Mouse (Mus musculus) testis, adult 2 months (tissue): ENCODE measurements around the gene Gfod1. TPM values are rescaled to one million over a fixed set of nuclear protein-coding genes. Genes with fewer than 3 reads are reported as not detected.

Experiments used
- H3K27ac ChIP-seq: fragments of 200-500 bp; 2 replicates; pipeline ENCODE4 v1.5.1; 2012; ENCODE audit warnings: low read depth, low read length; ENCODE audit not compliant: control insufficient read depth, insufficient read depth
- H3K27me3 ChIP-seq: fragments of 200-500 bp; 2 replicates; pipeline ENCODE4 v1.6.1; 2012; ENCODE audit warnings: mild to moderate bottlenecking, low read length, moderate library complexity; ENCODE audit not compliant: control insufficient read depth, insufficient read depth
- H3K36me3 ChIP-seq: fragments of 200-500 bp; 2 replicates; pipeline ENCODE4 v1.6.1; 2012; ENCODE audit warnings: mild to moderate bottlenecking, low read length; ENCODE audit not compliant: control insufficient read depth, insufficient read depth
- H3K4me1 ChIP-seq: fragments of 200-500 bp; 2 replicates; pipeline ENCODE4 v1.6.1; 2012; ENCODE audit warnings: low read length; ENCODE audit not compliant: control insufficient read depth, insufficient read depth
- H3K4me3 ChIP-seq: fragments of 200-500 bp; 2 replicates; pipeline ENCODE4 v1.5.1; 2012; ENCODE audit warnings: low read depth, mild to moderate bottlenecking, low read length, moderate library complexity, mixed read lengths; ENCODE audit not compliant: control insufficient read depth
- CTCF ChIP-seq: fragments of 200-500 bp; IDR thresholded peaks from 2 replicates; pipeline ENCODE4 v1.5.1; 2012; ENCODE audit warnings: low read depth, mild to moderate bottlenecking, inconsistent platforms, low read length, moderate library complexity; ENCODE audit not compliant: control insufficient read depth, insufficient read depth, insufficient replicate concordance
- POLR2A ChIP-seq: fragments of 200-500 bp; IDR thresholded peaks from 2 replicates; pipeline ENCODE4 v1.6.1; 2012; ENCODE audit warnings: low read depth, mild to moderate bottlenecking, inconsistent platforms, low read length, moderate library complexity; ENCODE audit not compliant: control insufficient read depth
- polyA plus RNA-seq: library from polyadenylated mRNA; depleted of rRNA; stranded (reverse); fragments of >200 nt; gene quantifications from 2 replicates; pipeline ENCODE4 v1.2.3, GENCODE M21; 2012

Gfod1 gene
- polyA plus RNA-seq, 1 experiment: 0.17 TPM

DNA sequence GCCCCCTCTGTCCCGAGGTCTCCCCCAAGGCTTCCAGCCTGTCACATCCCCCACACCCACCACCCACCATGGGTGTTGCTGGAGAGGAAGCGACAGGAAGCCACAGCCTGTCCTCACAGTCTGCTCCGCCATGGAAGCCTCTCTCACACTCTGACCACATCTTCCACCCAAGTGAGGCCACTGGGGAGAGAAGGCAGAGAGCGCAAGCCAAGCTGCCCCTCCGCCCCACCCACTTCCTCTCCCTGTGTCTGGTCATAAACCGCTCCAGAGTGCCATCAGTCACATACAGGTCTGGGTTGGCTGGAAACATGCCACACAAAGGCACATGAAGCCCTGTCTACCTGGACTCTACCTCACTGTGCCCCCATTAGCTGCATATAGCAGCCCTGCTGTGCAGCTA lies 53.3 kb downstream of the Gfod1 start:
- Histone ChIP-seq H3K27me3 (no peaks in the 10 kb centered on the region), H3K4me3 (no peak overlapping the region), H3K27ac (no peak overlapping the region), H3K36me3 (no peaks in the 10 kb centered on the region), H3K4me1 (no peaks in the 10 kb centered on the region; the same call in 1 of the 2 replicates)
- TF ChIP-seq POLR2A (no peak), CTCF (no peak)

DNA sequence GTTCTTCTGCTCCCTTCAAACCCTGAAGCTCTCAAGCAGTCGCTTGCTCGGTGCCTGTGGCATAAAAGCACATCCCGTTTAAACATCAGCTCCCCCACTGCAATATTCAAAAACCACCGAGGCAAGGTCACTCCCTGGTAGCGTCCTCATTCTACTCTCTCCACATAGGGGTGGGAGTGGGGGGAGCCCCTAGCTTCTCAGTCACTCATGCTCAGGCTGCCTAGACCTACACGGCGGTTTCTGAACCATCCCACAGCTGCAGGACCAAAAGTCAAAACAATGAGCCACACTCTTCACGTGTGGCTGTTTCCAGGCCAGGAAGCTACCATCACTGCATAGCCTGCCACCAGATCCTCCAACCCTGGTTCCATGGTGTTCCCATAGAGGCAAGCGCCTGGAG lies 53.9 kb downstream of the Gfod1 start:
- H3K4me1 ChIP-seq: no peaks in the 10 kb centered on the region; the same call in 1 of the 2 replicates
- H3K4me3 ChIP-seq: no peak overlapping the region
- no peak overlapping the region for H3K27ac ChIP-seq
- H3K36me3 ChIP-seq: no peaks in the 10 kb centered on the region
- H3K27me3 ChIP-seq: no peaks in the 10 kb centered on the region
- TF ChIP-seq CTCF: no peak
- no peak for TF ChIP-seq POLR2A

DNA sequence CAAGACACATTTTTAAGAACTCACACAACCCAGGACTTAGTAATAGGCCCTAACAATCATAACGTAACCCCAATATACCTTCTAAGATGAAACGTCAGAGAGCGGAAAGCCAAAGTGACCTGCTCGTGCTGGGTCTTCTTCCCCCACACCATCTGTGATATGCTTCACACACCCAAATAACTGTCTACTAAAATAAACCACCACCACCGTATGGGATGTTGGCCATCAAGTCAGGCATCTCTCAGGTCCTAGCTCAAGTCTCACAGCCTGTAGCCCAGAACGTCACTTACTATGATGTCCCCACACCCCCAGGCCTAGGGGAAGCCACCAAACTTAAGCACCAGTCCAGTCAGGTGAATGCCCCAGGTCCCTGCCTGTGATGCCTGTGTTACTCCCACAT lies 55.6 kb downstream of the Gfod1 start:
- no peak overlapping the region for H3K4me3 ChIP-seq
- no peaks in the 10 kb centered on the region; the same call in 1 of the 2 replicates for H3K4me1 ChIP-seq
- no peak overlapping the region for H3K27ac ChIP-seq
- H3K27me3 ChIP-seq: no peaks in the 10 kb centered on the region
- no peaks in the 10 kb centered on the region for H3K36me3 ChIP-seq
- TF ChIP-seq CTCF (no peak), POLR2A (no peak)

DNA sequence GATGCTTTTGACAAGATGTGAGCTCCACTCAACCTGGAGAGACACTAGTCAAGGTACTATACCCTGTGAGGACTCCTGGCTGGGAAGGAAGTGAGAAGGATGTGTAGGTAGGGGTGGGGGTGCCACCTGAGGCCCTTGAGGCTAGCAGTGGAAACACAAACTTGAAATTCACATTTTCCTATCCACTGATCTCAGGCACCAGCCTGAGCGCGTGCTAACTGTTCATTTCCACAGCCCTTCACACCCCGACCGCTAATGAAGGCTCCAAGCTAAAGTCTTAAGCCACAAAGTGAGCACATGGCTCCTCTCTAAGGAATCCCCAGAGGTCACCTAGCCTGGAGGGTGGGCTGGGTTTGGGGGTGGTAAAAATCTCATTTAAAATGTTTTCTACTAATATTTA lies 57.1 kb downstream of the Gfod1 start:
- Histone ChIP-seq H3K27ac (no peak overlapping the region), H3K27me3 (no peaks in the 10 kb centered on the region), H3K36me3 (no peaks in the 10 kb centered on the region), H3K4me1 (no peaks in the 10 kb centered on the region), H3K4me3 (no peak overlapping the region)
- TF ChIP-seq POLR2A (no peak), CTCF (no peak)

DNA sequence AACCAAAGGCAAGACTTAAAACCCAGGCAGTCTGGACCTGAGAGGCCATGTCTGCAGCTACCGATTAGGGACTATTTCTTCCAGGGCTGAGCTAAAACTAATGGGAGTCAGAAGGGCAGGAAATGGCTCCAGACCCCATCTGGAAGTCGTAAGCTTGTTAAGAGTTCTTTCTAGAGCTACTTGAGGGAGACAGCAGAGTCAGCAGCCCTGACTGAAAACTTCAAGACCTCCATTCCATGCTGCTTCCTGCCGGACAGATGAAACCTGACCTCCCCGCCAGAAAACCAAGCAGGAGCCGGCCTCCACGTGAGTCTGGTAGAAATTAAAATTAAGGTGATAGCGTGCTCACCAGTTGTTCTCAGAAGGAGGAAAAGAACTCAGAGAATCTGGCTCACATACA lies 60.2 kb downstream of the Gfod1 start:
- no peaks in the 10 kb centered on the region for H3K36me3 ChIP-seq
- H3K27ac ChIP-seq: no peak overlapping the region
- no peak overlapping the region for H3K4me3 ChIP-seq
- no peak for TF ChIP-seq CTCF
- TF ChIP-seq POLR2A: no peak
- no peaks in the 10 kb centered on the region for H3K4me1 ChIP-seq
- H3K27me3 ChIP-seq: no peaks in the 10 kb centered on the region

DNA sequence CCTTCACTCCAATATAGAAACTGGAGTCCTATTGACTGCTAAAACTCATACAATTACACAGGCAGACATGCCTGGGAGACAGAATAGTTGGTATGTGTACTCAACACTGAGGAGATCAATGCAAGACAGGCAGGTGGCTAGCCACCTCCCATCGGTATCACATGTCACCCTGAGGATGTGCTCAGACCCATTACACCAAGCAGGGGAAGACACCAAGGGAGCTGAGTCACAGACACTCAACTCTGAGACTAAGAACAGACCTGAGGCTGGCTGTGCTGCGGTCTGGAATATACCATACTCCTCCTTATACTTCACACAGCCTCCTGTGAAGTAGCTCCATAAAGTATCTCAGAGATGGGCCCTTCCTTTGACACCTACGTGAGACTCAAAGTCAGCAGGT lies 60.7 kb downstream of the Gfod1 start:
- Histone ChIP-seq H3K27ac (no peak overlapping the region), H3K4me1 (no peaks in the 10 kb centered on the region), H3K4me3 (no peak overlapping the region), H3K27me3 (no peaks in the 10 kb centered on the region), H3K36me3 (no peaks in the 10 kb centered on the region)
- TF ChIP-seq CTCF: no peak
- no peak for TF ChIP-seq POLR2A

DNA sequence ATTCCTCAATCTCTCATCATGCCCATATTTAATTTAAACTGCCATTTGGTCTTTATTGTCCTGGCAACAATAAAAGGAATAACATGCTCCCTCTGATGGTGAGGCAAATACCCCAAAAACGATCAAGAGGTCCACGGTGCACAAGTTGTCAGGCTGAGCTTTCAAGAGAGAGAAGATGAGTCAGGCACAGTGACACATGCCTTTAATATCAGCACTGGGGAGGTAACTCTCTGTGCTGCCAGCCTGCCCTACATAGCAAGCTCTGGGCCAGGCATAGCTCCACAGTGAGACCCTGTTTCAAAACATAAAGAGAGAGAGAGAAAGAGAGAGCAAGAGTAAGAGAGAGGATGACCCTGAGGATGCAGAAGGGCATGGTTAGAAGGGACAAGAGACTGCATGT lies 62.2 kb downstream of the Gfod1 start:
- Histone ChIP-seq H3K36me3 (no peaks in the 10 kb centered on the region), H3K27ac (no peak overlapping the region), H3K27me3 (no peaks in the 10 kb centered on the region), H3K4me3 (no peak overlapping the region), H3K4me1 (no peaks in the 10 kb centered on the region)
- TF ChIP-seq CTCF (no peak), POLR2A (no peak)

DNA sequence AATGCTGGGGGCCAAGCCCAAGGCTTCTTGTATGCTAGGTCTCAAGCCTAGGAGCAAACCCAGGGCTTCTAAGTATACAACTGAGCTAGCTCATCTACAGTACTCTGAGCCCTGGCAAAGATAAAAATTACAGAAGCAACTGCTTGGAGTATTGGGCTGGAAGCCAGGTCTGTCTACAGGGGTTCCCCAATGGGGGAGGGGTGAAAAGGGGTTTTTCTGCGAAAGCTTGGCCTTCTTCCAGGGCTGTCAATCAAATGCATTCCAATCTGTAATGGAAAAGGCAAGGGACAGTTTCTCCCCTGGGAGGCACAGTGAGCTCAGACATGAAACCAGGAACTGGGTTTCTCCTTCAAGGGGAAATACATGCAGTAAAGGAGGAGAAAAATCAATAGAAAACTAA lies 62.9 kb downstream of the Gfod1 start:
- Histone ChIP-seq H3K27me3 (no peaks in the 10 kb centered on the region), H3K27ac (no peak overlapping the region), H3K4me1 (no peaks in the 10 kb centered on the region), H3K36me3 (no peaks in the 10 kb centered on the region), H3K4me3 (no peak overlapping the region)
- TF ChIP-seq CTCF (no peak), POLR2A (no peak)
